Mouse (Mus musculus) liver, adult 2 months (tissue): ENCODE data around the gene Megf11.

Source experiments
- CTCF ChIP-seq: fragments of 200-500 bp; IDR thresholded peaks from 2 replicates; pipeline ENCODE4 v1.5.1; 2011; ENCODE audit warnings: low read depth, low read length, control low read depth
- POLR2A ChIP-seq: fragments of 200-500 bp; IDR thresholded peaks from 2 replicates; pipeline ENCODE4 v1.6.1; 2011; ENCODE audit warnings: low read length, control low read depth; ENCODE audit not compliant: insufficient read depth; ENCODE audit errors: extremely low read depth

GRCm38 (mm10) chr9:64454196-64454595 lies 68.8 kb downstream of the Megf11 start:
- no peak for TF ChIP-seq CTCF
- TF ChIP-seq POLR2A = no peak
